Mouse (Mus musculus) liver, postnatal 0 days (tissue): ENCODE data around the gene Usp24.

Experiments used
- CTCF ChIP-seq: sonication (generic); IDR thresholded peaks from 2 replicates; pipeline ENCODE4 v1.5.1; 2016; ENCODE audit warnings: antibody characterized with exemption, low read depth
- EP300 ChIP-seq: IDR thresholded peaks from 2 replicates; pipeline ENCODE4 v1.6.1; 2016; ENCODE audit warnings: antibody characterized with exemption, low read depth, mild to moderate bottlenecking

- TF ChIP-seq CTCF: no peak
- no peak for TF ChIP-seq EP300
These were observed 2.1 kb upstream of the Usp24 start for GRCm38 (mm10) chr4:106313874-106314273.
